Comparison of ENCODE assay signal across 27 mouse cellular contexts in the genomic region with DNA sequence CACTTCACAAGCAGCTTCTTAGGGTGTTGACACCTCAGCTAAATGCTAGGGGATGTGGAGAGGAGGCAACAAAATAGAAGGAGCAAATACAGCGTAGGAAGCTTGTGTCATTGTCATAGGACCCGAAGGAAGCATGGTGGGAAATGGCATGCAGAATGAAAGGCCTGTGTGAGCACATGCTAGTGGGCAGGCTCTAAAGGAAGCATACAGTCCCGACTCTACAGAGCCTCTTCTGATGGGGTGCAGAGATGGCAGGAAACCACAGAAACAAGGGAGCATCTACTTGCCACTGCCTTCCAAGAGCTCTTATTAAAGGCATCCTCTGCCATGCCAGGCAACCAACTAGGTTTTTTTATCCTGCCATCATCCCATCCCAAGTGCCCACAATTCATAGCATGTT. TPM values are rescaled to one million over a fixed set of nuclear protein-coding genes. Genes with fewer than 3 reads are reported as not detected.
DNase-seq lines count a peak whose midpoint lies in the region; ATAC-seq and TF ChIP-seq lines count a peak whose summit lies in the region.
"Had no signal": no experiment of that assay in that cellular context is flagged by ENCODE, and none has a peak within 500 bp of the region (broad histone marks: within the 10 kb centered on the region; RNA-seq: fewer than 3 reads in every experiment).

No protein-coding gene starts in this region.

- no peaks in the 10 kb centered on the region for H3K27me3 ChIP-seq in midbrain, embryonic 14.5 days (ENCODE audit: control insufficient read depth, insufficient read depth, low read length)
- H3K27me3 ChIP-seq in liver, embryonic 12.5 days (replicated peaks) = no peaks in the 10 kb centered on the region
- no peaks in the 10 kb centered on the region for H3K27me3 ChIP-seq in cerebellum, adult 2 months (ENCODE audit: control insufficient read depth, insufficient read depth, low read length)
- H3K27me3 ChIP-seq: embryonic facial prominence, embryonic 15.5 days; forebrain, embryonic 12.5 days; heart, embryonic 12.5 days; hindbrain, embryonic 15.5 days had no signal

- no peak overlapping the region for H3K4me3 ChIP-seq in midbrain, embryonic 14.5 days (replicated peaks; ENCODE audit: low read depth, low read length)
- H3K4me3 ChIP-seq in liver, embryonic 12.5 days = no peak overlapping the region
- no peak overlapping the region for H3K4me3 ChIP-seq in cerebellum, adult 2 months (replicated peaks; ENCODE audit: insufficient read depth, low read depth, low read length)
- H3K4me3 ChIP-seq: embryonic facial prominence, embryonic 15.5 days; forebrain, embryonic 12.5 days; heart, embryonic 12.5 days; hindbrain, embryonic 10.5 days; hindbrain, embryonic 15.5 days had no signal

- no peak for TF ChIP-seq CTCF in cerebellum, adult 2 months (IDR thresholded peaks at IDR 0.05; ENCODE audit: borderline replicate concordance, insufficient read depth, low read depth, low read length)

- H3K27ac ChIP-seq in midbrain, embryonic 14.5 days (replicated peaks; ENCODE audit: low read depth, low read length) = no peak overlapping the region
- no peak overlapping the region for H3K27ac ChIP-seq in liver, embryonic 12.5 days
- no peak overlapping the region for H3K27ac ChIP-seq in cerebellum, adult 2 months (ENCODE audit: insufficient read depth, low read length)
- H3K27ac ChIP-seq: embryonic facial prominence, embryonic 15.5 days; forebrain, embryonic 12.5 days; hindbrain, embryonic 10.5 days; hindbrain, embryonic 15.5 days had no signal

- no peak overlapping the region for H3K4me2 ChIP-seq in midbrain, embryonic 14.5 days (ENCODE audit: low read length)
- no peak overlapping the region for H3K4me2 ChIP-seq in liver, embryonic 12.5 days
- H3K4me2 ChIP-seq: embryonic facial prominence, embryonic 15.5 days; forebrain, embryonic 12.5 days; heart, embryonic 12.5 days; hindbrain, embryonic 15.5 days had no signal

- no peak for TF ChIP-seq POLR2A in cerebellum, adult 2 months (IDR thresholded peaks at IDR 0.05; ENCODE audit: borderline replicate concordance, insufficient read depth, low read length)

- H3K9me3 ChIP-seq in midbrain, embryonic 14.5 days (ENCODE audit: control insufficient read depth, low read length) = no peaks in the 10 kb centered on the region
- no peaks in the 10 kb centered on the region for H3K9me3 ChIP-seq in liver, embryonic 12.5 days (replicated peaks)
- H3K9me3 ChIP-seq: embryonic facial prominence, embryonic 15.5 days; forebrain, embryonic 12.5 days; heart, embryonic 12.5 days; hindbrain, embryonic 10.5 days; hindbrain, embryonic 15.5 days had no signal

- DNase-seq in 416B (ENCODE audit: low read depth) = peak; percentile 21
- DNase-seq in induced T-regulatory cell, adult 2 months (ENCODE audit: low read depth) = peak; percentile 82
- DNase-seq in thymus, postnatal 14 days = peak; percentile 55
- DNase-seq in gastrocnemius, postnatal 25 days = no peak
- no peak for DNase-seq in midbrain, embryonic 14.5 days
- no peak for DNase-seq in cerebellum, adult 2 months
- DNase-seq: adrenal gland, postnatal 10 days; cerebellum, adult 11 months; cerebellum, adult 9-10 months; cerebellum, postnatal 36 days; gastrocnemius, postnatal 14 days; kidney, adult 11 months had no signal

- H3K4me1 ChIP-seq in midbrain, embryonic 14.5 days (ENCODE audit: control insufficient read depth, insufficient read depth, low read length) = no peaks in the 10 kb centered on the region
- H3K4me1 ChIP-seq in liver, embryonic 12.5 days = no peaks in the 10 kb centered on the region
- H3K4me1 ChIP-seq in cerebellum, adult 2 months (ENCODE audit: control insufficient read depth, insufficient read depth, low read length) = no peaks in the 10 kb centered on the region
- H3K4me1 ChIP-seq: embryonic facial prominence, embryonic 15.5 days; forebrain, embryonic 12.5 days; heart, embryonic 12.5 days; hindbrain, embryonic 10.5 days had no signal

- ATAC-seq in CD4-positive, CD25-positive, alpha-beta regulatory T cell, adult 4 months = peak; percentile 15
- no peak for ATAC-seq in midbrain, embryonic 14.5 days (ENCODE audit: low FRiP score, low TSS enrichment)
- ATAC-seq in liver, embryonic 12.5 days = no peak
- ATAC-seq: forebrain, embryonic 16.5 days; Patski had no signal

- no peaks in the 10 kb centered on the region for H3K36me3 ChIP-seq in midbrain, embryonic 14.5 days (ENCODE audit: control insufficient read depth, insufficient read depth, low read length)
- H3K36me3 ChIP-seq in liver, embryonic 12.5 days = no peaks in the 10 kb centered on the region
- H3K36me3 ChIP-seq: embryonic facial prominence, embryonic 15.5 days; forebrain, embryonic 12.5 days; heart, embryonic 12.5 days; hindbrain, embryonic 10.5 days; hindbrain, embryonic 15.5 days had no signal

- WGBS in midbrain, embryonic 14.5 days = 90% methylated on average over 3 of the region's 3 CpGs
- 52% methylated on average over 3 of the region's 3 CpGs for WGBS in liver, embryonic 12.5 days (ENCODE audit: insufficient replicate concordance)
- WGBS in cerebellum, adult 2 months = 83% methylated on average over 3 of the region's 3 CpGs

- H3K9ac ChIP-seq in midbrain, embryonic 14.5 days (replicated peaks; ENCODE audit: low read length) = no peak overlapping the region
- H3K9ac ChIP-seq in liver, embryonic 12.5 days = no peak overlapping the region
- H3K9ac ChIP-seq: embryonic facial prominence, embryonic 15.5 days; forebrain, embryonic 12.5 days; heart, embryonic 12.5 days; hindbrain, embryonic 15.5 days had no signal

RNA-seq across cellular contexts. Expression of a gene that starts 20.7 kb away (rescaled TPM):
- polyA plus RNA-seq in CD4-positive, CD25-positive, alpha-beta regulatory T cell, adult 4 months (2017; shearing (Covaris generic)) = 100 to 1,000 TPM; 274 to 291 TPM
- total RNA-seq in gastrocnemius, postnatal 25 days (2021) = not detected
- polyA plus RNA-seq in midbrain, embryonic 14.5 days (2014; fragmentation: Nextera tagmentation; extraction: Ambion mirVana) = not detected in 2 replicates
- not detected in 2 replicates for polyA plus RNA-seq in liver, embryonic 12.5 days (2016; fragmentation: Nextera tagmentation; extraction: Ambion mirVana)
- not detected in 2 replicates for polyA plus RNA-seq in cerebellum, adult 2 months (2012; rRNA removed)
- total RNA-seq: adrenal gland, postnatal 4 days; gastrocnemius, postnatal 14 days; granulocyte monocyte progenitor cell, adult 5-6 weeks had no signal
- polyA plus RNA-seq: brain, embryonic 14.5 days; embryonic facial prominence, embryonic 11.5 days; embryonic facial prominence, embryonic 15.5 days; forebrain, embryonic 12.5 days; forebrain, embryonic 16.5 days; frontal cortex, adult 2 months; heart, embryonic 12.5 days; hindbrain, embryonic 10.5 days; hindbrain, embryonic 15.5 days; intestine, embryonic 14.5 days; Patski had no signal

Comparison
In these comparisons a context has a peak if more than half of its experiments do, and no peak if none do; other contexts are left out.
1. DNase-seq: peak in 416B (single experiment), induced T-regulatory cell, adult 2 months (single experiment) and thymus, postnatal 14 days (single experiment); none in gastrocnemius, postnatal 25 days (single experiment), midbrain, embryonic 14.5 days (single experiment) and cerebellum, adult 2 months (0 of 2).
2. RNA of a gene that starts 20.7 kb away (polyA plus RNA-seq): 274 to 291 TPM in CD4-positive, CD25-positive, alpha-beta regulatory T cell, adult 4 months; not detected in midbrain, embryonic 14.5 days, not detected in liver, embryonic 12.5 days and not detected in cerebellum, adult 2 months; every median in the first group is over 100 times any median in the second.